Mouse (Mus musculus) embryo, embryonic 10.5 days (tissue): ENCODE data around the gene Larp7.

Experiments used
- DNase-seq: peaks from one replicate; pipeline ENCODE4 v3.0.0-alpha.2; 2015; ENCODE audit warnings: low spot score

Larp7 gene

GRCm38 (mm10) chr3:127511786-127512746, 41.1 kb downstream of the Larp7 start:
- no peak for DNase-seq

GRCm38 (mm10) chr3:127507878-127508783, 45.0 kb downstream of the Larp7 start:
- DNase-seq: no peak

- DNase-seq: peak; percentile 66
These were observed 54.3 kb downstream of the Larp7 start, which contains the start of gene Ank2 for GRCm38 (mm10) chr3:127498742-127499400. Gene Ank2 (minus strand): TSS chr3:127499350.

GRCm38 (mm10) chr3:127498197-127498741, 54.9 kb downstream of the Larp7 start:
- DNase-seq: peak; percentile 47

DNA sequence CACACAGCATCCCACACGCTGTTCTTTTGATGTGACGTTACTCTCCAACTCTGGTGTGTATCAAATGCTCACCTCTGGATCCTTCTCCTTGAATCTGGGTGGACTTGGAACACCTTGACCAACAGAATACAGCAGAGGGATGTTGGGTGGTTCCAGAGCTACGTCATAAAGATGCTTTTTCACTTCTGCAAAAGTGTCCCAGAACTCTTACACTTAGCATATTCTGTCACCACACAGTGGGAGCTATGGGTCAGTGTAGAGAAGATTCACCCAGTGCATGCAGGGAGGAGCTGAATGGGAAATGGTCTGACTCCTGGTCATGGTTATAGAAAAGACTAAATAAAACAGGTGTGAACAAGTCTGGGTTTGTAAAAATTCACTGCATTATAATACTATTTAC, 60.5 kb downstream of the Larp7 start:
- DNase-seq: no peak

GRCm38 (mm10) chr3:127487302-127487701, 65.8 kb downstream of the Larp7 start:
- no peak for DNase-seq
